Mouse (Mus musculus): Measurements from ENCODE around the gene Fgfr2. TPM values are rescaled to one million over a fixed set of nuclear protein-coding genes. Genes with fewer than 3 reads are reported as not detected.

Gene Fgfr2
- polyA plus RNA-seq, 1 experiment from 2014 or later = 39.4 TPM

GRCm38 (mm10) chr7:130248403-130248802 lies 2874.7 kb downstream of the Fgfr2 start:
- Histone ChIP-seq H3K27ac (no peak overlapping the region), H3K4me2 (replicated peaks) (no peak overlapping the region), H3K4me1 (replicated peaks) (peaks cover 87% of the 10 kb centered on the region), H3K27me3 (peaks cover 13% of the 10 kb centered on the region), H3K36me3 (no peaks in the 10 kb centered on the region), H3K9ac (replicated peaks) (no peak overlapping the region), H3K9me3 (no peaks in the 10 kb centered on the region), H3K4me3 (replicated peaks) (no peak overlapping the region)
- WGBS = 75% methylated on average over 7 of the region's 7 CpGs
- ATAC-seq = no peak

- H3K9me3 ChIP-seq = no peaks in the 10 kb centered on the region
- H3K27ac ChIP-seq = no peak overlapping the region
- H3K9ac ChIP-seq (replicated peaks) = no peak overlapping the region
- no peak overlapping the region for H3K4me3 ChIP-seq (replicated peaks)
- H3K27me3 ChIP-seq = peaks cover 8% of the 10 kb centered on the region
- H3K4me1 ChIP-seq (replicated peaks) = peaks cover 81% of the 10 kb centered on the region
- no peak for ATAC-seq
- H3K36me3 ChIP-seq = no peaks in the 10 kb centered on the region
- WGBS = 86% methylated on average over 10 of the region's 10 CpGs
- H3K4me2 ChIP-seq (replicated peaks) = no peak overlapping the region
Measured at GRCm38 (mm10) chr7:130247831-130248230, 2875.3 kb downstream of the Fgfr2 start.

GRCm38 (mm10) chr7:130246483-130246882 lies 2876.7 kb downstream of the Fgfr2 start:
- H3K27ac ChIP-seq = no peak overlapping the region
- ATAC-seq = no peak
- H3K4me3 ChIP-seq (replicated peaks) = no peak overlapping the region
- peaks cover 10% of the 10 kb centered on the region for H3K27me3 ChIP-seq
- H3K9ac ChIP-seq (replicated peaks) = no peak overlapping the region
- WGBS = 80% methylated on average over 7 of the region's 7 CpGs
- no peak overlapping the region for H3K4me2 ChIP-seq (replicated peaks)
- no peaks in the 10 kb centered on the region for H3K36me3 ChIP-seq
- no peaks in the 10 kb centered on the region for H3K9me3 ChIP-seq
- H3K4me1 ChIP-seq (replicated peaks) = peaks cover 68% of the 10 kb centered on the region

DNA sequence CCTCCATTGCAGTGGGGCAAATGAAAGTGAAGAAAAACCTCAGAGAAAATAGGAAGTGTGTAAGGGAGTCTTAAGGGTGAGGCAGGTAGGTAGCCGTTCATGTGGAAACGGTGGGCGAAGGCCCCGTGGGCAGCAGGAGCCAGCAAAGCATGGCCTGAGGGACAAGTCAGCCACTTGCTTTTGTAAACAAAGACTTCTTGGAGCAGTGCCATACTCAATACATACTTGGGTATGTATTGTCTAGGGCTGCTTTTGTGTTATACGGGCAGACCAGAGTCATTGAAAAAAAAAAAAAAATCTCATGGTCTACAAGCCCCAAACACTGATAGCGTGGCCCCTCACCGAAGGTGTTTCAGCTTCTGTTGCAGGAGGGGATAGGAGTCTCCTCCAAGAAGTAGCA lies 2878.6 kb downstream of the Fgfr2 start:
- H3K9ac ChIP-seq (replicated peaks) = no peak overlapping the region
- H3K36me3 ChIP-seq = no peaks in the 10 kb centered on the region
- H3K4me1 ChIP-seq (replicated peaks) = peaks cover 52% of the 10 kb centered on the region
- H3K27me3 ChIP-seq = peaks cover 7% of the 10 kb centered on the region; the same call in 1 of the 2 replicates
- no peak overlapping the region for H3K4me3 ChIP-seq (replicated peaks)
- 50% methylated on average over 7 of the region's 7 CpGs for WGBS
- H3K27ac ChIP-seq = no peak overlapping the region
- no peaks in the 10 kb centered on the region for H3K9me3 ChIP-seq
- ATAC-seq = no peak
- H3K4me2 ChIP-seq (replicated peaks) = no peak overlapping the region

GRCm38 (mm10) chr7:130243811-130244210 lies 2879.3 kb downstream of the Fgfr2 start:
- H3K4me1 ChIP-seq (replicated peaks) = peaks cover 44% of the 10 kb centered on the region
- no peak overlapping the region for H3K27ac ChIP-seq
- no peaks in the 10 kb centered on the region for H3K9me3 ChIP-seq
- no peaks in the 10 kb centered on the region for H3K36me3 ChIP-seq
- peaks cover 7% of the 10 kb centered on the region; the same call in 1 of the 2 replicates for H3K27me3 ChIP-seq
- 62% methylated on average over 4 of the region's 4 CpGs for WGBS
- no peak overlapping the region for H3K4me3 ChIP-seq (replicated peaks)
- H3K9ac ChIP-seq (replicated peaks) = no peak overlapping the region
- no peak for ATAC-seq
- no peak overlapping the region for H3K4me2 ChIP-seq (replicated peaks)

DNA sequence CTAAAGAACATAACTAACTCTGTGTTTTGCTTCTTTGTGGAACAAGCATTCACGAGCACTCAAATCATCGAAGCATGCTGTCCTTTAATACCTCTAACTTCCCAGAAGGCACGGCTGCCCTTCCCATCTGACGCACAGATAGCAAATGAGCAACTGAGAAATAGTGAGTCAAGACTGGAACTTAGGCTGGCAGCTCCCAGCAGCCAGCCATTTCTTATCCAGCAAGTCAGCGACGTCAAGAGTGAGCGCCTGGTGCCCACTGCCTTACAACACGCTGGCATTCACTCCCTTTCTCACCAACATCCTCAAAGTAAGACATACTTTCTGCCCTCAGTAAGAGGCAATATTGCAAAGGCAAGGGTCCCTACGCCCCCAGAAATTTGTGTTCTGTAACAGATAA lies 2883.0 kb downstream of the Fgfr2 start:
- H3K4me3 ChIP-seq (replicated peaks) = no peak overlapping the region
- no peak overlapping the region for H3K9ac ChIP-seq (replicated peaks)
- no peaks in the 10 kb centered on the region for H3K36me3 ChIP-seq
- no peaks in the 10 kb centered on the region for H3K9me3 ChIP-seq
- no peak overlapping the region for H3K27ac ChIP-seq
- 92% methylated on average over 9 of the region's 9 CpGs for WGBS
- no peak overlapping the region for H3K4me2 ChIP-seq (replicated peaks)
- peaks cover 23% of the 10 kb centered on the region for H3K4me1 ChIP-seq (replicated peaks)
- ATAC-seq = no peak
- H3K27me3 ChIP-seq = 0 out of 2 replicates have a peak, but pooled peaks cover 5% of the 10 kb centered on the region

- Histone ChIP-seq H3K4me1 (replicated peaks) (peaks cover 14% of the 10 kb centered on the region), H3K4me2 (replicated peaks) (no peak overlapping the region), H3K27me3 (no peaks in the 10 kb centered on the region), H3K9me3 (no peaks in the 10 kb centered on the region), H3K27ac (no peak overlapping the region), H3K4me3 (replicated peaks) (no peak overlapping the region), H3K36me3 (0 out of 2 replicates have a peak, but pooled peaks cover 4% of the 10 kb centered on the region), H3K9ac (replicated peaks) (no peak overlapping the region)
- ATAC-seq = no peak
- WGBS = 88% methylated on average over 5 of the region's 5 CpGs
Measured at GRCm38 (mm10) chr7:130237244-130237643, 2885.9 kb downstream of the Fgfr2 start.

- Histone ChIP-seq H3K9me3 (no peaks in the 10 kb centered on the region), H3K27me3 (no peaks in the 10 kb centered on the region), H3K4me3 (replicated peaks) (no peak overlapping the region), H3K9ac (replicated peaks) (no peak overlapping the region), H3K27ac (no peak overlapping the region), H3K36me3 (0 out of 2 replicates have a peak, but pooled peaks cover 4% of the 10 kb centered on the region), H3K4me1 (replicated peaks) (peaks cover 21% of the 10 kb centered on the region), H3K4me2 (replicated peaks) (no peak overlapping the region)
- WGBS = 81% methylated on average over 7 of the region's 7 CpGs
- ATAC-seq = no peak
Measured at GRCm38 (mm10) chr7:130233777-130234176, 2889.4 kb downstream of the Fgfr2 start.

GRCm38 (mm10) chr7:130230034-130230433 lies 2893.1 kb downstream of the Fgfr2 start:
- Histone ChIP-seq H3K27me3 (no peaks in the 10 kb centered on the region; the same call in 1 of the 2 replicates), H3K9ac (replicated peaks) (no peak overlapping the region), H3K4me3 (replicated peaks) (no peak overlapping the region), H3K4me2 (replicated peaks) (no peak overlapping the region), H3K4me1 (replicated peaks) (peaks cover 33% of the 10 kb centered on the region), H3K27ac (no peak overlapping the region), H3K9me3 (no peaks in the 10 kb centered on the region), H3K36me3 (0 out of 2 replicates have a peak, but pooled peaks cover 4% of the 10 kb centered on the region)
- ATAC-seq = no peak
- 92% methylated on average over 4 of the region's 4 CpGs for WGBS

DNA sequence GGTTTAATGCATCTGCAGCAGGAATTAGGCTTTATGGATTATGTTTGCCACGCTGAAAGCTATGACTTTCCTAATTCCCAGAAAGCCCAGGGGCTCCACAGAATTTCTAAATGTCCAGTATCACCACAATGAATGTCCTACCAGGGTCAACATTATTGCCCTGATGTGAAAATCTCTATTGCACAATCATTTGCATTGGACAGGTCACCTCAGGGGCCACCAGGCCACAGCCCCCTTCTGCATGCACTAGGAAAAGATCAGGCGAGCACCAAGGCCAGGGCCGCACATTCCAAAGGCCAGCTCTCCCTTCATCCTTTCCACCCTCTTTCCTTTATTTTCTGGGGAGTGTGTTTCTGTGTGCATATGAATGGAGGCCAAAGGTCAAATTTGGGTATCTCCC lies 2897.9 kb downstream of the Fgfr2 start:
- Histone ChIP-seq H3K27ac (no peak overlapping the region), H3K4me1 (replicated peaks) (peaks cover 39% of the 10 kb centered on the region), H3K4me3 (replicated peaks) (no peak overlapping the region), H3K9ac (replicated peaks) (no peak overlapping the region), H3K36me3 (no peaks in the 10 kb centered on the region), H3K27me3 (no peaks in the 10 kb centered on the region; the same call in 1 of the 2 replicates), H3K9me3 (no peaks in the 10 kb centered on the region), H3K4me2 (replicated peaks) (no peak overlapping the region)
- ATAC-seq = no peak
- 79% methylated on average over 3 of the region's 3 CpGs for WGBS

DNA sequence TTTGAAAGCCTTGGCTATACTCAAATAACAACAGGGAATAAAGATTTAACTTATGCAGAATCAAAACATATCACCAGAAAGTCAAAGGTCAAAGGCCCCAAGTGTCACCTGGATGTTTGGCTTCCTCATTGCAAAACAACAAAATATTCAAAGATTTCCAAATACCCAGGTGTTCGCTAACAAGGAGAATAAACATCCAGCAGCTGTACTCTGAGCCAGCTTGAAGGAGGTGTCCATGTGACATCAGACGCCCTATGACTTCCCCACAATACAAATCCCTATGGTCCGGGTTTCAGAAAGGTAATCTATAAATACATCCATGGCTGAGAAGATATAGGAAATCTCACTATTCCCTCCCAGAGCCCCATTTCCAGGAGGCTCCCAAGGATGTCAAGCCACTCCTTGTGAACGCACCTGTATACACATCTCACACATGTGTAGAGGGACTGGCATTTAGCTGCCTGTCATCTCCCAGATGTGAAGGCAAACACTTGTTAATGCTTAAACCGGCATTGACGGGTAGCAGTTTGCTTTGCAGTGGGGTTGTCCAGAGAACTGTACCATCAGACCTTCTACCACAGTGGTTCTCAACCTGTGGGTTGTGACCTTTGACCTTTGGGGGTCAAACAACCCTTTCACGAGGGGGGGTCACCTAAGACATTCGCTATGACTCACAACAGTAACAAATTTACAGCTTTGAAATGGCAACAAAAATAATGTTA lies 2900.4 kb downstream of the Fgfr2 start:
- Histone ChIP-seq H3K27ac (no peak overlapping the region), H3K4me2 (replicated peaks) (no peak overlapping the region), H3K36me3 (no peaks in the 10 kb centered on the region), H3K4me3 (replicated peaks) (no peak overlapping the region), H3K9ac (replicated peaks) (no peak overlapping the region), H3K9me3 (no peaks in the 10 kb centered on the region), H3K4me1 (replicated peaks) (peaks cover 42% of the 10 kb centered on the region), H3K27me3 (peaks cover 8% of the 10 kb centered on the region; the same call in 1 of the 2 replicates)
- 81% methylated on average over 8 of the region's 8 CpGs for WGBS
- ATAC-seq = no peak

GRCm38 (mm10) chr7:130221661-130222387 lies 2901.3 kb downstream of the Fgfr2 start:
- no peak overlapping the region for H3K27ac ChIP-seq
- 73% methylated on average over 17 of the region's 17 CpGs for WGBS
- no peak for ATAC-seq
- H3K4me3 ChIP-seq (replicated peaks) = no peak overlapping the region
- no peaks in the 10 kb centered on the region for H3K36me3 ChIP-seq
- H3K9me3 ChIP-seq = no peaks in the 10 kb centered on the region
- H3K4me2 ChIP-seq (replicated peaks) = no peak overlapping the region
- H3K4me1 ChIP-seq (replicated peaks) = peaks cover 36% of the 10 kb centered on the region
- no peak overlapping the region for H3K9ac ChIP-seq (replicated peaks)
- H3K27me3 ChIP-seq = peaks cover 8% of the 10 kb centered on the region; the same call in 1 of the 2 replicates

Data from midbrain, embryonic 13.5 days (tissue).